Comparison of ENCODE assay signal across 21 mouse cellular contexts in the genomic region with DNA sequence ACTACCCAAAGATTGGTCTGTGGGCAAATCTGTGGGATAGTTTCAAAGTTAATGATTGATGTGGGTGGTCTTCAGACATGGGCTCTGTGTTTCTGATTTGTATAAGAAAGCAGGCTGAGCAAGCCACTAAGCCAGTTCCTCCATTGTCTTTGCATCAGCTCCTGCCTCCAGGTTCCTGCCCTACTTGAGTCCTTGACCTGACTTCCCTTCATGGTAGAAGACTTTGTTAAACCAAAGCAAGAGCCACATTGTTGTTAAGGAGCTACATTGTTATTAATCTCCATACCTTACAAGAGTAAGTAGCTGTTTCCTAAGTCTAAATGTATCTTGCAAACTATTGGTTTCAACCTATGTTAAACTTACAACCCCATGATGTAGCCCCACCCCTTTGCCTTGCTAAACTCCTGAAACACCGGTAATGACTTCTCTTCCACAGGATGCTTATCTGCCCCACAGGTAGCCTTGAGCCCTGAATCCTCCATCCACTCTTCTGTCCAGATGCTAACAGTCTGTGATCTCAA.
"Had no signal": no experiment of that assay in that cellular context is flagged by ENCODE, and none has a peak within 500 bp of the region (broad histone marks: within the 10 kb centered on the region; RNA-seq: fewer than 3 reads in every experiment).

No protein-coding gene starts in this region.

- DNase-seq: kidney, adult 11 months; kidney, adult 8-10 months; kidney, postnatal 10 days; kidney, postnatal 36 days; left cerebral cortex, postnatal 4 days; lung, embryonic 14.5 days; right cerebral cortex, adult 18-20 months; right cerebral cortex, postnatal 14 days; right cerebral cortex, postnatal 4 days; thymus, adult 18-20 months; thymus, postnatal 36 days had no signal

- H3K4me2 ChIP-seq: kidney, embryonic 15.5 days; limb, embryonic 12.5 days; limb, embryonic 15.5 days; lung, embryonic 14.5 days; midbrain, embryonic 12.5 days; midbrain, embryonic 15.5 days; neural tube, embryonic 12.5 days; neural tube, embryonic 15.5 days had no signal

- H3K4me1 ChIP-seq: kidney, embryonic 15.5 days; limb, embryonic 12.5 days; limb, embryonic 15.5 days; midbrain, embryonic 15.5 days; neural tube, embryonic 12.5 days; neural tube, embryonic 15.5 days had no signal

- H3K27ac ChIP-seq: kidney, embryonic 15.5 days; limb, embryonic 12.5 days; limb, embryonic 15.5 days; macrophage; midbrain, embryonic 12.5 days; midbrain, embryonic 15.5 days; neural tube, embryonic 12.5 days; neural tube, embryonic 15.5 days; stomach, postnatal 0 days had no signal

- H3K4me3 ChIP-seq: kidney, embryonic 15.5 days; limb, embryonic 12.5 days; limb, embryonic 15.5 days; midbrain, embryonic 12.5 days; midbrain, embryonic 15.5 days; neural tube, embryonic 12.5 days; neural tube, embryonic 15.5 days had no signal

- ATAC-seq: lung, postnatal 0 days; midbrain, embryonic 15.5 days had no signal

- H3K36me3 ChIP-seq: kidney, embryonic 15.5 days; limb, embryonic 12.5 days; limb, embryonic 15.5 days; midbrain, embryonic 12.5 days; midbrain, embryonic 15.5 days; neural tube, embryonic 12.5 days; neural tube, embryonic 15.5 days had no signal

- H3K27me3 ChIP-seq: limb, embryonic 12.5 days; limb, embryonic 15.5 days; midbrain, embryonic 12.5 days; midbrain, embryonic 15.5 days; neural tube, embryonic 15.5 days had no signal

- H3K9ac ChIP-seq: kidney, embryonic 15.5 days; limb, embryonic 12.5 days; limb, embryonic 15.5 days; lung, embryonic 14.5 days; midbrain, embryonic 12.5 days; midbrain, embryonic 15.5 days; neural tube, embryonic 12.5 days; neural tube, embryonic 15.5 days had no signal

- H3K9me3 ChIP-seq: kidney, embryonic 15.5 days; limb, embryonic 12.5 days; limb, embryonic 15.5 days; midbrain, embryonic 12.5 days; midbrain, embryonic 15.5 days; neural tube, embryonic 12.5 days; neural tube, embryonic 15.5 days had no signal
